Mouse (Mus musculus) cerebellum, adult 9-11 months (tissue): Measurements from ENCODE around the gene Sarm1.

Experiments used
- DNase-seq: peaks from one replicate; pipeline ENCODE4 v3.0.0; 2022

Sarm1 gene

DNA sequence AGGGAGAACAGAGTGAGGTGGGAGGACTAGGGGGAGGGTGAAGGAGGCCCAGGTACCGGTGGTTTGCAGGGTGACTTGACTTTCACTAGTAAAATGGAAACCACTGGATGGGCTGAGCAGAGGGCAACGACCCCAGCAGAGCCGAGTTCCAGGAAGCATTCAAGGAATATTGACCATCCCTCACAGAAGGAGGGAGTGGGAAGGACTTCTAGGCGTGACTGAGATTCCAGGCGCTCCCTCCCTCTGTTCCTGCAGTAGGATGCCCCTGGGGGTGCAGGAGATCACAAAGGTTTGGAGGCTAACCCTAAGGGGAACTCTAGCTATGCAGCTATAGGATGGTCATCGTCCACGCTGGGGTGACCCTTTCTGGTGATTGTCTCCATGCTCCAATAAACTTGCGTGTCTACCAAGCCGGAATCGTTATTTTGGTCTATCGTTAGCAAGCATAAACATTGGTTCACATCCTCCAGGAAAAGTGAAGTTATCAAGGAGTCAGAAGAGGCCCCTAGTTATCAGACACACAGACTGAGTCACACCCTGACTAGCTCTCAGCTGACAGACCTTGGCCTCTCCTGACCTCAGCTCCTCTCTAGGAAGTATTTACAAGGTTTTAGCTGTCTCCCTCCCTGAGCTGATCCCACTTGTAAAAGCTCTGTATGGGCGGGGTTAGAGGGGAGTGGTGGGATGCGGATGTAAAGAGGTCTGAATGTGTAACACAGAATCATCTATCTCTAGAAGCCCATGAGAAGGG, 34.1 kb downstream of the Sarm1 start:
- no peak for DNase-seq

DNA sequence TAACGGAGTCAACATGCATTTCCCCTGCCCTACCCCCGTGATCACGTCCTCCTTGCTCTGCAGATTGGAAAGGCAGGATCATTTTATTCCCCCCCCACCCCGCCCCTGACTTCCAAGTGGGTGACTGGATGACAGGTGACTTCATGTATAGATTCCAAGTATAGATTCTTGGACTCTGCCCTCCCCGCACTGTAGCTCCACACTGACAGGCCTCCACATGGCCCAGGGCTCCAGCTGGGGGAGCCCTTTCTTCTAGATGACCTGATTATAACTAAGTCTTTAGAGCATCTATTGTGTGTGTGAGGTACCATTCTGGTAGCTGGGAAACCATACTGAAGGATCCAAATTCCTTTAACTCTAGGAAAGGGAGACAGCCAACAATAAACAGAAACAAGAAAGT, 34.9 kb downstream of the Sarm1 start:
- DNase-seq, result no peak

- DNase-seq, result no peak
Observed at GRCm38 (mm10) chr11:78461894-78462293, 35.7 kb downstream of the Sarm1 start.

DNA sequence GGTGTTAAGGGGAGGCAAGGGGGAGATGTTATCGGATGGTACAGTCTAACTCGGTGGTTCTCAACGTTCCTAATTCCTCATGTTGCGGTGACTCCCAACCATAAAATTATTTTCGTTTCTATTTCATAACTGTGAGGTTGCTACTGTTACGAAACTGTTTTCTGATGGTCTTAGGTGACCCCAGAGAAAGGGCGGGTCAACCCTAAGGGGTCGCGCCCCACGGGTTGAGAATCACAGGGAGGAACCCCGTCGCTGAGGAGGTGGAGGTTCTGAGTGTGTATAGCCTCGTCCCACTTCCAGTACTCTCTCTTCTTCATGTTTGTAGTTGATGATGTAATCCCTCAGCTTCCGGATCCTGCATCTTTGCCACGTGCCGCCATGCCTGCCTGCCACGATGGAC, 38.8 kb downstream of the Sarm1 start:
- DNase-seq, result no peak

DNA sequence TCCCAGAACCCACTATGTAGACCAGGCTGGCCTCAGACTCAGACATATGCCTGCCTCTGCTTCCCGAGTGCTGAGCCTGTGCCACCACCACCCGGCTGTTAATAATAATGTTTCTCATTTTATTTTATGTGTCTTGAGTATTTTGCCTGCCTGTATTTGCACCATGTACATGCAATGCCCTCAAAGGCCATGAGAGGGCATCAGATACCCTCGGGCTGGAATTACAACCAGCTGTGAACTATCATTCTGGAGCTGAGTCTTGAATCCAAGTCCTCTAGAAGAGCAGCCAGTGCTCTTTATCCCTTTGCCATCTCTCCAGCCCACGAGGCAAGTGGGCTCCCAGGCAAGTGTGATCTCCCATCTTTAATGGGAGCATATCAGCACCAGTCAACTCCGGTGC, 42.2 kb downstream of the Sarm1 start:
- DNase-seq, result no peak

DNA sequence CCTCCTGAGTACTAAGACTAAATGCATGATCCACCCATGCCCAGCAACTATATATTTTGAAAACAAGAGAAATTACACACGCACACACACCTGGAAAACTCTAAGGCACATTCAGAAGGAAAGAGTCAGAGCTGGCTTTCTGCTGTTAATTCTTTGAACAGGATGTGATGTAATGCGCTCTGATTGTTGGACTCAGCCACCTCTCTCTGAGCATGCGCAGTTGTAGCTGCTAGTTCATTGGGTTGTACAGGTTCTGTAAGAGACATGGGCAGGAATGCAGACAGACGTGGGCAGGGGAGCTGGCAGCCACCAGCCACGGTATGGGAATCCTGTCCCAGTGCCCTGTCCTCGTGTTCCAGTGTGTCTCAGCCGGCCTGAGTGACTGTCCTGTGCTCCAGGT, 43.3 kb downstream of the Sarm1 start:
- no peak for DNase-seq

DNA sequence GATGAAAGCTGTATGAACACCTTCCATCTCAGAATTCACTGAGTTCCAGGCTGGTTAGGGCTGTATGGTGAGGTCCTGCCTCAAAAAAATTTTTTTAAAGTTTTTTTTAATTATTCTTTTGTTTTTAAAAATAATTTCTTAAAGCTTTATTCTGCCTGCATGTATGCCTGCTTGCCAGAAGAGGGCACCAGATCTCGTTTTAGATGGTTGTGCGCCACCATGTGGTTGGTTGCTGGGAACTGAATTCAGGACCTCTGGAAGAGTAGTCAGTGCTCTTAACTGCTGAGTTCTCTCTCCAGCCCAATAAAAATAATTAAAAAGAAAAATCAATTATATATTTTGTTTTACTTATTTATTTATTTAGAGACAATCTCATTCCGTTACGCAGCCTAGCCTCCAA, 43.9 kb downstream of the Sarm1 start:
- DNase-seq, result peak; percentile 39

GRCm38 (mm10) chr11:78450337-78450736, 47.2 kb downstream of the Sarm1 start:
- no peak for DNase-seq

DNA sequence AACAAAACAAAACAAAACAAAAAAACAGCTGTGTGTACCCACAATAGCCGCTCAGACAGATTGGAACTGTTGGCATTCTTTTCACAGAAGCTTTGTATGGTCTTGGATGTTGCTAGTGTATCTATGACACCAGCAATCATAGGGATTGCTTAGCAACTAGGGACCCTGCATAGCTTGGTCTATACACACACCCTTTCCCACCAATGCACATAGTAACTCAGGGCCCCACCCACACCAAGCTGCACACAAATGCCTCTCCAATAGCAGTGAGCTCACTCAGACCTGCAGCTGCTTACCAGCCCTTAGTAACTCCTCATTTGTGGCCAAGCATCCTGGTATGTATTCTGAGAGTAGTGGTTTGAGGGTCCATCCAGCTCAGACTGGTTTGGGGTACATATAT, 49.3 kb downstream of the Sarm1 start:
- no peak for DNase-seq

GRCm38 (mm10) chr11:78447168-78447567, 50.4 kb downstream of the Sarm1 start:
- DNase-seq, result no peak

DNA sequence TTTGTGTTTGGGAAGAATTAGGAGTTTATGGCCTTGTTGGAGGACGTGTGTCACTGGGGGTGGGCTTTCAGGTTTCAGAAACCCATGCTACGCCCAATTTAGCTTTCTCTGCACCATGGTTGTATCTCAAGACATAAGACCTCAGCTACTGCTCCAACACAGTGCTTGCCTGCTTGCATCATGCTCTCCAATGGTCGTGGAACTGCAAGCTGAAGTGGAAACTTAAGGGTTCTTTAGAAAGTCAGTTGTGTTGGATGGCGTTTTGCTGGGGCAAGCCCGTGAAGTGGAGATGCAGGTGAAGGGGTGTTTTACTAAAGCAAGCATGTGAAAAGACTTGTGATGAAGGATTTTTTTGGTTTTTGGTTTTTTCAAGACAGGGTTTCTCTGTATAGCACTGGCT, 54.4 kb downstream of the Sarm1 start:
- no peak for DNase-seq

DNA sequence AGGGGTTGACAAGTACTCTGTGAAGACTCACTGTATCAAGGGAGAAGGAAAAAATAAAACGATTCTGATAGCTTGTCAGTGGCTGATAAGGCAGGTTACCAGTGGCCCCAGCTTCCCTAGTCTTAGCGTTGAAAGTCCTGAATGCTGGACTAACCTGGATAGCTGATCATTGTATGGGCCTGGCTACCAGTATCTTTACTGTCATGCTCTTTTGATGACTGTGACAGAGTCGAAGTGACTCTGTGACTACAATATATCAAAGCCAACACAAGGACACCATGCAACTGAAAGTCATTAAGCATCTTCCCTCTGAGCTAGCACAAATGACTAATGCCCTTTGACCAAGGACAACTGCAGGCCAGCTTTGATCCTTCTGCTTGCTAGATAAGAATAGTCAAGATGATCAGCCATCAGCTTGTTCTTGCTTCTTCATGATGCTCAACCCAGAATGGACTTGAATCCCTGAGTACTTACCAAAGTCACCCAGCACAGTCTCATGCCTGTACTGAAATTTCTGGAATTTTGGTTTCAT, 59.1 kb downstream of the Sarm1 start:
- no peak for DNase-seq

GRCm38 (mm10) chr11:78437182-78437581, 60.4 kb downstream of the Sarm1 start:
- no peak for DNase-seq

DNA sequence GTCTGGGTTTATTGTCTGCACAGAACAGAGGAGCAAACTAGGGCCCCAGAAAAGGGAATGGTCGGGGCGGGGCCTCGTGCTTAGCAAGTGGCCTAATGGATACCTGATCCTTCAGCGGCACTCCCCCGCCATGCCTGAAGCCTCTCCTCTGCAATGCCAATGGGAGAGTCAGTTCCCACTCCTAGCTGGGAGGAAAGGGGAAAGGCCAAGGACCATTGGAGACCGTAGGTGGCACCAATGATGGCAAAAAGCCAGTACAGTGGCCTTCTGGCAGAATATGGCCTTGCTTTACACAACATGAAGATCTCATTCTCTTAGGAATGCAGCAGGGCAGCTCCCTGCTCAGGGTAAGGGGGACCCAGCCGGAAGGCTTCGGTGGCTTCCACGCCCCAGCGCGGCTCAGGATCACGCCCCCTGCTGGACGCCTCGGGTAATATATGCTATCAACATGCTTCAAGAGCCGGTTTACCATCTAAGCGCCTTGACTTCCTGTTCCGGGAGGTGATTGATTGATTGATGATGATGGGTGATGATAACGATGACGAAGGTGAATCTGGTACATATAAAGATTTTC, 61.7 kb downstream of the Sarm1 start:
- no peak for DNase-seq

DNA sequence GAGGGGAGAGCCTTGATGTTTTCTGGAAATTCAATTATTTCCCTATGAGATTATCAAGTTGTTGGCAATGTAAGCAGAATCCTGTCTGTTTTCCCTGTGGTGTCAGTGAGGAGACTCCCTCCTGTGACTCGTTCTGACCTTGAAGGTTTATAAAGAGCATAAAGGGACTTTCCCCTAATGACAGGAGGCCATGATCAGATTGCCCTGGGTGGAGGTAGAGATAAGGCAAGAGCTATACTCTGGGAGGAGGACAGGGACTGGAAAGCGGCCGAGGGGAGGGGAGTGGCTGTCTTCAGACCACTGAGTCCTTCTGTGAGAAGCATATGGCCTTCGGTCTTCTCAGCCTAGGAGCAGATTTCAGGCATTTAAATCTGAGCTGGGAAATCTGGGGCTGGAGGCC, 63.5 kb downstream of the Sarm1 start:
- DNase-seq, result no peak

DNA sequence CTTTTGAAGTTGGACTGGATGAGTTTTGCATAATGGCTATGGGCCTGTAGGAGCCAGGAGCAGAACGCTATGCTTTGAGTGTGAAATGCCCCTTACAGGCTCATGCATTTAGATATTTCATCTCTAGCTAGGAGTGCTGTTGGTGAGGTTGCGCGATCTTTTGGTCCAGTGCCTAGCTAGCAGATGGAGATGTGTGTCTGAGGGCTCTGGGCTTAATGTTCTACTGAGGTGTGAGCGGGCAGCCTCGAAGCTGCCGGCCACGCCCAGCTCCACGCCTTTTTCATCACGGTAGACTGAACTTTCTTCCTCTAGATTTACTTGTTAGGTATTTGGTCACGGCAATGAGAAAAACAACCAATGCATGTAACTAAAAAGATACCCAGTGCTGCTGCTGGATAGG, 66.4 kb downstream of the Sarm1 start:
- DNase-seq, result no peak

DNA sequence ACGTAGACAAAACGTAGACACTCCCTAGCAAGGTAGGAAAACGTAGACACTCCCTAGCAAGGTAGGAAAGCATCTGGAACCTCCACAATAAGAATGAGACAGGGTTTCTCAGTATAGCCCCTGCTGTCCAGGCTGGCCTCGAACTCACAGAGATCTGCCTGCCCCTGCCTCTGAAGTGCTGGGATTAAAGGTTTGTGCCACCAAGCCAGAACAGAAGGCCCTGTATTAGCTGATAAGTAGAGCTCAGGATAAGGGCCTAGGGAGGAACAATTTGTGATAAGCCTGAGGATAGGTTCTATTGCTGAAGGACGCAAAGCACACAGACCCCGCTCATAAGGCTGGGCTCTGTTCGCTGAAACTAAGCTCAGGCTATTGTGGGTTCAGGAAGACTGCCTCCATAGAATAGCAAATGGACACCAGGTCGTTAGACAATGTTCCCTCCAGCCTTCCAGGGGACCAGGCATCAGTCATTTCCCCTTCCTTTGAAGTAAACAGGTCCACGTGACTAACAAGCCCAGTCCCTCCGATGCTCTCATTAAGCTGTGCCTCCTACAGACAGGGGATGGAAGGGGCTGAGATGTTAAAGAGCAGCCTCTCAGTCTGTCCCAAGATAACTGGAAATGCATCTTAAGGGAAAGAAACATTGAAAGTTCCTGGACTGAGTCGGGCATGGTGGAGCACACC, 67.2 kb downstream of the Sarm1 start:
- no peak for DNase-seq

DNA sequence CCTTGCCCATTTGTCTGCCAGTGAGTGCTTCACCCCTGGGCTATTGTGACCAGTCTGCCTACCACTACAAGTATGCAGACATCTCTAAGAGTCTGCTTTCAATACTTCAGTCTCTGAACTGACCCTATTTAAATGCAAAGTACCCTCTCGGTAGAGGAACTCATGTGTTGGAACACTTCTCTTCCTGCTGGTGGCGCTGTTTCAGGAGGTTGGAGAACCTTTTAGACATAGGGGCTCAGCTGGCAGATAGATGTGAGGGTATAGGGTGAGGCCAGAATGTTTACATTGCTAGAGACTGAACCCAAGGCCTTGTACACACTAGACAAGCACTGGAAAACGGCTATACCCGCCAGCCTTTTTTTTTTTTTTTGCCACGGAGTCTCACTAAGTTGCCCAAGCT, 69.2 kb downstream of the Sarm1 start:
- DNase-seq, result no peak

DNA sequence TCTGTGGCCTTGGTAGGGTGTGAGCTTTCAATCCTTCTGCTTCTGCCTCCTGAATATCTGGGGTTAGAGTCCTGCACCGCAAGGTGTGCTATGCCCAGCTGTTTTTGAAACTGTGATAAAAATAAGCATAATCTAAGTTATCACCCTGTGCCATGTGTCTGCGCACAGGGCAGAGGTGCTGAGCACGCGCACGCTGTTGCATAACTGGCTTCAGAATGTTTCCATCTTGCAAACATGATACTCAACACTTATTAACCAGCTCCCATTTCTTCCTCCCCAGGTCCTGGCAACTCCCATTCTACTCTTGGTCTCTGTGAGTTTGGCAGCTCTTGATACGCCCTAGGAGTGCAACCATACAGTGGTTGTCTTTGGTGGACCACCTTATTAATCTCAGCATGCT, 69.9 kb downstream of the Sarm1 start:
- no peak for DNase-seq

DNA sequence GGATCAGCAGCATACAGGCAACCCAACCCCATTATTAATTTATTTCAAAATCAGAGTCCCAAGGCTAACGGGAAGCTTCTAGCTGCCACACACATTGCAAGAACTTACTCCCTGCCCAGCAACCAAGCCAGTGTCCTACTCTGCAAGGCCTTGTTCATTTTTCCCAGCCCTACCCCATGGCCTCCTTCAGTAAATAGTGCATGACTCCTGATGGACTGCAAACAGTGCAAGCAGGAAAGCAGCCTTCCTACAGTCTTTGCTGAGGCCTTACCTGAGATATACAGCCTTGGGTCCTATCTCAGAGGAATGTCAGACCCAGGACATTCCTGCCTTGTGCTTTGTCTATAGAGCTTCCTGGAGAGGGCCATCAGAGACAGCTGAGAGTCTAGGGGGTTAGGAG, 72.0 kb downstream of the Sarm1 start:
- no peak for DNase-seq

- DNase-seq, result no peak
Observed at GRCm38 (mm10) chr11:78424352-78424751, 73.2 kb downstream of the Sarm1 start.
